Mouse (Mus musculus): ENCODE measurements around the gene Klk9.
A peak's percentile ranks its signal among the peaks of the same experiment; 100 is the strongest.

Klk9 gene

GRCm38 (mm10) chr7:43791591-43791990, at the start of gene Klk9:
Gene Klk9, plus strand, starts transcription at chr7:43791891.
- no peak for DNase-seq (ENCODE audit: low spot score in 2 of 2)

GRCm38 (mm10) chr7:43747788-43748187, 43.9 kb upstream of the Klk9 start:
- no peak for DNase-seq (ENCODE audit: low spot score in 2 of 2)

- no peak for DNase-seq (ENCODE audit: low spot score in 2 of 2)
Measured at GRCm38 (mm10) chr7:43752806-43753205, 38.9 kb upstream of the Klk9 start.

- no peak for DNase-seq (ENCODE audit: low spot score in 2 of 2)
Measured at GRCm38 (mm10) chr7:43766484-43766883, 25.2 kb upstream of the Klk9 start.

GRCm38 (mm10) chr7:43768597-43768996, 23.1 kb upstream of the Klk9 start, which contains the start of gene Klk12:
Gene Klk12, plus strand, starts transcription at chr7:43768897.
- no peak for DNase-seq (ENCODE audit: low spot score in 2 of 2)

GRCm38 (mm10) chr7:43769636-43770035, 22.1 kb upstream of the Klk9 start:
- DNase-seq (ENCODE audit: low spot score in 2 of 2), result no peak

GRCm38 (mm10) chr7:43770701-43771100, 21.0 kb upstream of the Klk9 start:
- DNase-seq (ENCODE audit: low spot score in 2 of 2), result no peak

GRCm38 (mm10) chr7:43771916-43772315, 19.8 kb upstream of the Klk9 start:
- no peak for DNase-seq (ENCODE audit: low spot score in 2 of 2)

- no peak for DNase-seq (ENCODE audit: low spot score in 2 of 2)
Measured at GRCm38 (mm10) chr7:43772901-43773300, 18.8 kb upstream of the Klk9 start.

- DNase-seq (ENCODE audit: low spot score in 2 of 2), result no peak
Measured at GRCm38 (mm10) chr7:43774364-43774763, 17.3 kb upstream of the Klk9 start, which contains the start of gene Klk11. Gene Klk11, plus strand, starts transcription at chr7:43774604.

- DNase-seq (ENCODE audit: low spot score in 2 of 2), result no peak
Measured at GRCm38 (mm10) chr7:43774802-43775201, 16.9 kb upstream of the Klk9 start.

- DNase-seq (ENCODE audit: low spot score in 2 of 2), result no peak
Measured at GRCm38 (mm10) chr7:43775311-43776057, 16.2 kb upstream of the Klk9 start.

- no peak for DNase-seq (ENCODE audit: low spot score in 2 of 2)
Measured at GRCm38 (mm10) chr7:43776506-43776905, 15.2 kb upstream of the Klk9 start.

GRCm38 (mm10) chr7:43777423-43777822, 14.3 kb upstream of the Klk9 start:
- DNase-seq (ENCODE audit: low spot score in 2 of 2), result no peak

- no peak for DNase-seq (ENCODE audit: low spot score in 2 of 2)
Measured at GRCm38 (mm10) chr7:43778176-43778970, 13.3 kb upstream of the Klk9 start.

- DNase-seq (ENCODE audit: low spot score in 2 of 2), result no peak
Measured at GRCm38 (mm10) chr7:43780241-43780640, 11.4 kb upstream of the Klk9 start.

- no peak for DNase-seq (ENCODE audit: low spot score in 2 of 2)
Measured at GRCm38 (mm10) chr7:43780746-43781145, 10.9 kb upstream of the Klk9 start, which contains the start of gene Klk10. Gene Klk10, plus strand, starts transcription at chr7:43781035.

- DNase-seq (ENCODE audit: low spot score in 2 of 2), result no peak
Measured at GRCm38 (mm10) chr7:43781541-43781940, 10.2 kb upstream of the Klk9 start.

GRCm38 (mm10) chr7:43782275-43783265, 9.1 kb upstream of the Klk9 start:
- peak; percentile 66 to 69 for DNase-seq (ENCODE audit: low spot score in 2 of 2)

GRCm38 (mm10) chr7:43785286-43785685, 6.4 kb upstream of the Klk9 start:
- DNase-seq (ENCODE audit: low spot score in 2 of 2), result no peak

GRCm38 (mm10) chr7:43788096-43788495, 3.6 kb upstream of the Klk9 start:
- no peak for DNase-seq (ENCODE audit: low spot score in 2 of 2)

- DNase-seq (ENCODE audit: low spot score in 2 of 2), result no peak
Measured at GRCm38 (mm10) chr7:43789295-43789694, 2.4 kb upstream of the Klk9 start.

Measured in frontal cortex, postnatal 25 days (tissue).